Mouse (Mus musculus) adipocyte (in vitro differentiated cells): Measurements from ENCODE around the gene Fmnl1.

Experiments
- DNase-seq: peaks from one replicate; pipeline ENCODE4 v3.0.0-alpha.2; 2016; ENCODE audit warnings: low spot score

Gene Fmnl1

DNA sequence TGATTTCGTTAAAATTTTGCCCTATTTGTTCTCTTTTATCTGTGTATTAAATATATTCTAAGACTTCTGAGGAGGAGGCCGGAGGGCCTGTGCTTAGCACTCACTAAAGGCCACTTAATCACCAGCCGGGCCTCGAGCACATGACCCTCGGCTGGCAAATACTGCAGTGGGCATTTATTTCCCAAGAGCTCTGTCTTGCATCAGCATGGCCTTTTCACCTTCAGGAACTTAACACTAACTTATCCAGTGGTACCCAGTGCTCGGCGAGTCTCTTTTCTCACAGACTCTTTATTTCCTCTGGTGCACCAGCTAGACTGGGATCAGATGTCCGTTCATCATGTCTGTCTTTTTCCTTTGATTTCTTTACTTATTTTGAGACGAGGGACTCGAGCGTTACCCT, 10.2 kb upstream of the Fmnl1 start:
- DNase-seq = peak; percentile 45

GRCm38 (mm10) chr11:103161449-103161848, 9.5 kb upstream of the Fmnl1 start:
- no peak for DNase-seq

GRCm38 (mm10) chr11:103162132-103162531, 8.8 kb upstream of the Fmnl1 start:
- peak; percentile 42 for DNase-seq

DNA sequence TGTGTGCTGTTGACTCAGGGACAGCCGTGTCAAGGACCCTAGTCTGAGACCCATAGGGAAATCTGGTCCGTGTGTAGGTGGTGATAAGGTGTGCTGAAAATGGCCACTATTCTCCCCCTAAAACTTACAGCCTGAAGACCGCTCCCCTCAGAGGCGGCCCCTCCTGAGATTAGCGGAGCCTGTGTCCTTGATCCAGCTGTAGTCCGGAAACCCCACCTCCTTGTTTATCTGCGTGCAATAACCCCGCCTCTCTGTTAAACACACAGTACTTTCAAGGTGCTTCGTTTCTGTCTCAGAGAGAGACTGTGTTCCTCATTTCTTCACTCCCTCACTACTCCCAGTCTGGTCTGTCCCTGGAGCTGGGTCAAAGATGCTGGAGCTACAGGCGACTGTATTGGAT, 6.5 kb upstream of the Fmnl1 start:
- DNase-seq = no peak

- peak; percentile 80 for DNase-seq
These were observed 2.1 kb upstream of the Fmnl1 start for GRCm38 (mm10) chr11:103168690-103169390.

DNA sequence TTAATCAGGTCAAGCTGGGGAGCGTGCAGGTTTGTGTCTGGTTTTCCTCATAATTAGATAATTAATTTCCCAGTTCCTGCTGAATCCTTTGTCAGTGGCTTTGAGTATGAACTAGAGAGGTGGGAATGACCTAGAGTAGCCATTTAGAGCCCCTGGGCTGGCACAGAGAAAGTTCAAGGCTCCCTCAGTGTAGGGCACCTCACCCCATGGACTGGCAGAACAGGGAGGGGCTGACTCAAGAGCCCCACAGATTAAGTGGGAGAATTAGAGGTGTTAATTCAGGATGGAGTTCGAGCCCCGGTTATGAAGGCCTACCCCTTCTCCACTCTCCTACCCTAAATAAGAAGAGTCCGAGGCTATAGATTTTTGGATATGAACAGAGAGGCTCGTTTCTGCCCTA, 1.2 kb upstream of the Fmnl1 start:
- DNase-seq = no peak

GRCm38 (mm10) chr11:103170111-103170493, 805 bp upstream of the Fmnl1 start:
- no peak for DNase-seq

DNA sequence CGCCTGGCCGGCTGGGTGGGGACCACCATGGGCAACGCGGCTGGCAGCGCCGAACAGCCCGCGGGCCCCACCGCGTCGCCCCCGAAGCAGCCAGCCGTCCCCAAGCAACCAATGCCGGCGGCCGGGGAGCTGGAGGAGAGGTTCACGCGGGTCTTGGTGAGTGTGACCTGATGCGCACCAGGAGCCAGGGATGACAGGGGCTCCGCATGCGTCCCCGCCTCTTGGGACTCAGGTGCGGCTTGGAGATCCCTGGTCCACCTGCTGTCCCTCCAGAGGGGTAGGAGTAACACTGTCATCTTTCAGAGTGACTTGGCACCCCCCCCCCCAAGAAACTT, 346 bp downstream of the Fmnl1 start:
- DNase-seq = no peak

GRCm38 (mm10) chr11:103171703-103172391, 940 bp downstream of the Fmnl1 start:
- no peak for DNase-seq

GRCm38 (mm10) chr11:103172392-103173040, 1.6 kb downstream of the Fmnl1 start:
- DNase-seq = no peak

DNA sequence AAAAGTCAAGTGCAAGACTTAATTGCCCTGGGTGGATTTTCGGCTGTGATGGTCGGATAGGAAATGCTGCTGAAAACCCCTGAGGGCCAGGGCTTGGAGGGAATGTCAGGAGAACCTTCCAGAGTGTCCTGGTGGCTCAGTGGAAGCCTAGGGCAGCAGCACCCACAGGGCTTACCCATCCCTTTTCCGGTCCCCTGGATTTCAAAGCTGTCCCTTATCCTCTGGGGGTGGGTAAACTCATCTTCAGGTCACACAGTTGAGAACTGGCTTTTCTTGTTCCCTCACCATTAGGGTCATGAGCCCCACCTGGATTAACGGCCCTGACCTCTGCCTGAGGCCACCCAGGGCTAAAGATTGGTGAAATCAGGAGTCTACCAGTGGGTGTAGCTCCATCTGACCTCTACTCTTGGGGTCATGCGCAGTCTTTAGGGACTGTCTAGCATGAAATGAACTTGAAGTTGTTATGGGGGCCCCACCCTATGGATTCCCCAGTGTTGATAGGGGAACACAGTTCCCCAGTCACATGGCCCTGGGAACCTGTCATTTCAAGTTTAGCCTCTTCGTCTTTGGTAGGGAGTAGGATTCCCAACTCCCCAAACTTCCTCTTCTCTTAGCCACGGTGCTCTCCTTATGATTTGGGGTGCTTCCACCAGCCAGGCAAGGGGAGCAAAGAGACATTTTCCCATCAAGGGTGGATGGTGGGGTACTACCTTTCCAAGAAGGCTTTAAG, 2.3 kb downstream of the Fmnl1 start:
- no peak for DNase-seq

GRCm38 (mm10) chr11:103173771-103174344, 3.0 kb downstream of the Fmnl1 start:
- peak; percentile 52 for DNase-seq

DNA sequence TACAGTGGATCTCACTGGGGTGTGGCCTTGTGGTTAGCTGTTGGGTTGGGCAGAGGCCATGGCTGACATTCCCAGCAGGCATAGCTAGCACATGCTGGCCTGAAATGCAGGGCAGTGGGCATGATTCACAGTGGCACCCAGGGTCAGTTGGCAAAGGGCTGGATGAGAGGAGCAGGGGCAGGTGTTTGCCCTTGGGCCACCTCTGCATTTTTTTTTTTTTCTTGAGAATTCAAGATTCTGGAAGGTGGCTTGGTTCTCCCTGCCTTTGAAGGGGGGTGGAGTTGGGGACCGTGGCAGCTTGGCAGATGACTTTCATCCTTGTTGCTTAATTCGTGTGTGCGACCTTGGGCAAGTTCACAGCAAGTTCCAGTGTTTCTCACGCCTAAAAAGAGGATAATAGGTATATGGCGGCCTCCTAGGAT, 3.5 kb downstream of the Fmnl1 start:
- DNase-seq = peak; percentile 25

GRCm38 (mm10) chr11:103174891-103175391, 4.0 kb downstream of the Fmnl1 start:
- DNase-seq = no peak

DNA sequence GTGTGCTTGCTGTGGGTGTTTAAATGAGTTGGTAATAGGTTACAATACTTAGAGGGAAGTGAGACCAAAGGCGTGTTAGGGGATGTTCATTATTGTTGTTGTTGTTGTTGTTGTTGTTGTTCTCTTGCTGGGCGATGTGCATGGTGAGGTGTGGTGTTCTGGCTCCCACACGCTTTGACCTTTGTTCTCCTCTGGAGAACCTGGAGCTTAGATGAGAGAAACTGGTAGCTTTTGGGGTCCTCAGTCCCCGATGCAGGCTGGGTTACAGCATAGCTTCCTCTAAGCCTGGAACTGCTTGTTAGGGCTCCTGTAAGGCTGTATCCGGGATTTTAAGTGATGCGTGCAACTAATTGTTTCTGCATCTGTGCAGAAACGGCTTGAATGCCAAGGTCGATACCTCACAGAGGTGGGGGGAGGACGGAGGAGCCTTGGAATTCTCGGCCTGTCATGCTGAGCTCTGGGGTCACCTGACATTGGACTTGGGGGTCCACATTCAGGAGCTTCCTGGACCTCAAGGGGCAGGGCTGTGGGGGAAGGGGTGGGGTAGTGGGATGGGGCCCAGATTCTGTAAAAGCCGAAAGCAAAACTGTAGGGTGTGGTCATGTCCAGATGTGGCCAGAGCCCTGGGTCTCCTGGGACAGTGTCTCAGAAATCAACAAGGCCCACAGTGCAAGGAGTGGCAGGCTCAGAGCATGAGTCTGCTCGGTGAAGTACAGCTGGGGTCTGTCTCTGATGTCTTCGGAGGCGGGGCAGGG, 5.0 kb downstream of the Fmnl1 start:
- DNase-seq = no peak

DNA sequence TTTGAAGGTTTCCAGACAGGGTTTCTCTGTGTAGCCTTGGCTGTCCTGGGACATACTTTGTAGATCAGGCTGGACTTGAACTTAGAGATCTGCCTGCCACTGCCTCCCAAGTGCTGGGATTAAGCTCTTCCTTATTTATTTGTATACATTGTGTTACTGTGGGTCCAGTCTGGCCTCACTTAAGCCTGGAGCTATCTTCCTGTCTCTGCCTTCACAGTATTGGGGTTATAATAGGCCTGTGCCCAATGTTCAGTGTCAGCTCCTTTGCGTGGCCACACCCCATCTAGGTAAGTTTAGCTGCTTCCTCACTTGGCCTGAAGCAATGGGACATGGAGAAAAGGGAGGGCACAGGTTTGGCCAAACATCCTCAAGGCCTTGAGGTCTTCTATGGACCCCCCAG, 5.6 kb downstream of the Fmnl1 start:
- DNase-seq = no peak

DNA sequence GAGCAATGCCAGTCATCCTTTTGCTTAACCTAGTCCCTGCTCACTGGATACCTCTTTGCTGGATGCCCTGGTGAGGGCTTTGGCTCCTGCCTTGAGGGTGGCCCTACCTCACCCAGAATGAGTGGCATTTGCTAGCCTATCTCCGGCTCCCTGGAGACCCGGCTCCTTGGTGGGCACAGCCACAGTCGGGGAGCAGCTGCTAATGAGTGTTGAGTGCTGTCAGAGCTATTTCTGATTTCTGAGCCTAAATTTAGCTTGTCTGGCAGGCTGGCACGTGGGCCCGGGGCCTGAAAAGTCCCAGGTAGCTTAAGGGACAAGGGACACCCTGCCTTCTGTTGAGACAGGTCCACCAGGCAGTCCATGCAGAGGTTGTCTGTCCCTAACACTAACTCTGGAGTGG, 6.3 kb downstream of the Fmnl1 start:
- no peak for DNase-seq

GRCm38 (mm10) chr11:103177815-103178485, 7.0 kb downstream of the Fmnl1 start:
- DNase-seq = no peak

GRCm38 (mm10) chr11:103178748-103179147, 7.8 kb downstream of the Fmnl1 start:
- DNase-seq = no peak

- no peak for DNase-seq
These were observed 9.5 kb downstream of the Fmnl1 start for GRCm38 (mm10) chr11:103180426-103180825.

DNA sequence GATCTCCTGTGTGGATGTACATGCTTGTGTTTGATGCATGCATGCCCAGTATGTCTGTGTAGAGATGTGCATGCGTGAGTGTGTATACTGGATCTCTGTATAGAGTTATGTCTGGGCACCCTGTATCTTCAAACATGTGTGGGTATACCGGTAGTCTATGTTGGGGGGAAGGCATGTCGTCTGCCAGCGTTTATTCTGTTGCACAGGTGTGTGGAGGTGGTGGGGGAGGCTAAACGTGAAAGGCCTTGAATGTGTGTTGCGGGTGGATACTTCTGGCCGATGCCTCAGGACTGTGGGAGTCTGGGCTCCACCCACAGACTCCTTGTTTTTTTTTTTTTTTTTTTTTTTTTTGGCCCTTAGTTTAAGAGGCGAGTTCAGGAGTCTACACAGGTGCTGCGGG, 10.4 kb downstream of the Fmnl1 start:
- no peak for DNase-seq
